Mouse (Mus musculus) ES-E14 (cell line): Measurements from ENCODE around the gene Sparc. TPM values are rescaled to one million over a fixed set of nuclear protein-coding genes. Genes with fewer than 3 reads are reported as not detected.
"Not testable (repeated sequence)": the region's sequence is repeated elsewhere in the genome, so short reads cannot be mapped to it uniquely, and the experiment has no call there.

ENCODE experiments used
- DNase-seq: peaks from one replicate; pipeline ENCODE4 v3.0.0-alpha.2; 2013; ENCODE audit warnings: low read depth, low spot score
- H3K27ac ChIP-seq: 2 replicates; pipeline ENCODE4 v1.5.1; 2012; ENCODE audit warnings: low read depth, mild to moderate bottlenecking, low read length, moderate library complexity, mixed read lengths; ENCODE audit not compliant: poor library complexity, insufficient read depth, severe bottlenecking
- H3K36me3 ChIP-seq: 2 replicates; pipeline ENCODE4 v1.6.1; 2012; ENCODE audit warnings: mild to moderate bottlenecking, low read length, moderate library complexity, mixed read lengths; ENCODE audit not compliant: control insufficient read depth, poor library complexity, insufficient read depth, severe bottlenecking
- H3K4me1 ChIP-seq, 2 experiments: fragments of 150-350 bp in 1 of 2; sonication (generic) in 1 of 2; 2 replicates each; pipeline ENCODE4 v1.6.1; 2012; ENCODE audit warnings: low read length in 2 of 2, mild to moderate bottlenecking in 1 of 2, mixed read lengths in 1 of 2; ENCODE audit not compliant: control insufficient read depth in 2 of 2, insufficient read depth in 2 of 2, poor library complexity in 1 of 2
- H3K4me3 ChIP-seq, 2 experiments: fragments of 150-350 bp in 1 of 2; sonication (generic) in 1 of 2; 2 replicates each; pipeline ENCODE4 v1.5.1; 2012; ENCODE audit warnings: low read length in 2 of 2, low read depth in 1 of 2, mild to moderate bottlenecking in 1 of 2, mixed read lengths in 1 of 2; ENCODE audit not compliant: insufficient read depth in 1 of 2, poor library complexity in 1 of 2, severe bottlenecking in 1 of 2
- H3K9ac ChIP-seq: 2 replicates; pipeline ENCODE4 v1.6.1; 2012; ENCODE audit warnings: low read depth, mild to moderate bottlenecking, low read length, mixed read lengths; ENCODE audit not compliant: poor library complexity, insufficient read depth, severe bottlenecking
- H3K9me3 ChIP-seq: fragments of 150-350 bp; sonication (generic); 2 replicates; pipeline ENCODE4 v1.6.1; 2012; ENCODE audit warnings: low read depth, mild to moderate bottlenecking, low read length; ENCODE audit not compliant: control insufficient read depth, insufficient read depth
- CHD2 ChIP-seq: IDR thresholded peaks from 2 replicates; pipeline ENCODE4 v1.6.1; 2014; ENCODE audit warnings: mild to moderate bottlenecking, low read depth, low read length, inconsistent platforms
- HCFC1 ChIP-seq: IDR thresholded peaks from 2 replicates; pipeline ENCODE4 v1.6.1; 2012; ENCODE audit warnings: low read length, inconsistent platforms, borderline replicate concordance; ENCODE audit not compliant: insufficient read depth
- MAFK ChIP-seq: IDR thresholded peaks from 2 replicates; pipeline ENCODE4 v1.6.1; 2014; ENCODE audit warnings: mild to moderate bottlenecking, low read depth, low read length, inconsistent platforms; ENCODE audit not compliant: insufficient read depth
- ZC3H11A ChIP-seq: IDR thresholded peaks from 2 replicates; pipeline ENCODE4 v1.6.1; 2012; ENCODE audit warnings: low read depth, mild to moderate bottlenecking, inconsistent platforms, low read length, borderline replicate concordance
- ZNF384 ChIP-seq: IDR thresholded peaks from 2 replicates; pipeline ENCODE4 v1.6.1; 2012; ENCODE audit warnings: low read depth, low read length, inconsistent platforms
- in situ Hi-C, 2 experiments: fragments of 600-800 bp; cut with MboI; formaldehyde crosslinking; loops; one replicate each; pipeline ENCODE4 v1.15.1; 2025; ENCODE audit warnings: low sequenced_read_pairs in 2 of 2, inconsistent platforms in 1 of 2; ENCODE audit not compliant: unreplicated experiment in 2 of 2
- total RNA-seq: library from RNA; depleted of rRNA; stranded (reverse); fragments of 300-350 nt; gene quantifications from 2 replicates; pipeline ENCODE4 v1.2.3, GENCODE M21; 2012

Sparc gene
- total RNA-seq, 1 experiment, result 485 TPM

DNA sequence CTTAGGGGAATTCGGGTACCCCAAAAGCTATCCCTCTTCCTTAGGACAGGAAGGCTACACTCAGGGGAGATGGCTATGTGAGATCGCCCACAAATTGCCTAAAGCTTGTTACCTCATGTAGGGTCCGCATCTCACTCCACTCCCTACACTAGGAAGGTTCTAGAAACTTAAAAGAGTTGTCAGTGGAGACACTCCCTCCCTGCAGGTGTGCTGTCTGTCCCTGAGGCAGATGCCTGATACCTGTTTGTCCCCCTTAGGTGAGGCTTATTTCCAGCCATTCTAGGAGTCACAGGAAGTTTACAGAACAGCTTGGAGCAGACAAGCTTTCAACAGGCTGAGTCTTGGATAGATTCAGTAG, 4.3 kb downstream of the Sparc start:
- in situ Hi-C loops, result no loop called here
- Histone ChIP-seq H3K9ac (no peak overlapping the region; the same call in 1 of the 2 replicates), H3K4me1 (peaks cover 10 to 29% of the 10 kb centered on the region in 2 experiments), H3K9me3 (no peaks in the 10 kb centered on the region), H3K4me3 (peak overlapping the region; percentile 71 to 73), H3K27ac (peak overlapping the region; percentile 40; the same call in 1 of the 2 replicates), H3K36me3 (no peaks in the 10 kb centered on the region)
- TF ChIP-seq CHD2, result no peak
- no peak for TF ChIP-seq MAFK
- TF ChIP-seq ZNF384, result no peak
- no peak for TF ChIP-seq HCFC1
- no peak for TF ChIP-seq ZC3H11A
- no peak for DNase-seq

DNA sequence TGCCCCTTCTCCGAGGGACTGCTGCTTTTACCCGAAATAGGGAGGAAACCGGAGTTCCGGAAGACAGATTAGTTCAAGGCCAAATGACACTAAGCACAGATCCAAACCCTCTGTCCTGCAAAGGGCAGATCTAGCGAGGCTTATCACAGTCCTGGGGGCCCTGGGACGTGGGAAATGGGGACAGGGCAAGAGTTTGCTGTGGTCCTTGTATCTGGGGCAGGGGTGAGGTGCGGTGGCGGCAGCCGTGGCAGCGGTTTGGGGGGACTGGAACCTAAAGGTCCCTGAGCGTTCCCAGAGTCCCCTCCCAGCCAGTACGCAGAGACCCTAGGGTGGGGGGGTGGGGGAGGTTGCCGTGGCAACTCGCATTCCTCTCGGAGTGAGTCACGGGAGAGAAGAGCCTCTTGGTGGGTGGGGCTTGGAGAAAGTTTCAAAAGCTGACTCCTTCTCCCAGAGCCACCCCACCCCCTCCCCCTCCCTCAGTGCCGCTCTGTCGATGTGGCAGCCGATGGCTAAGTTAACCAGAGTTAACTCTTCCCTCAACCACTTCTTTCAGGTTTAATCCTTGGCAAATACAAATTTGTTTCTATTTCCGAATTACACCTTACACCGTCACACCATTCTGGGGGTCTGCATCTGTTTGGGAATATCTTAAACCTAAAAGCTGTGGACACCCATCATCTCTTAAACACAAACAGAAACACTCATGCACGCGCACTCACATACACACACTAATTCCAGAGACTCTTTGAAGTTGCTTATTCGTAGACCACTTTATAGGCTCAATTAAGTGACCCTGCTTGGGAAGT, 4.9 kb downstream of the Sparc start:
- DNase-seq, result peak; percentile 81
- Histone ChIP-seq H3K9me3 (no peaks in the 10 kb centered on the region), H3K9ac (peak overlapping the region; percentile 81), H3K4me3 (peak overlapping the region; percentile 72 to 73), H3K27ac (peak overlapping the region; percentile 98), H3K4me1 (peaks cover 8 to 27% of the 10 kb centered on the region in 2 experiments), H3K36me3 (no peaks in the 10 kb centered on the region)
- no peak for TF ChIP-seq CHD2
- TF ChIP-seq ZNF384, result no peak
- no peak for TF ChIP-seq ZC3H11A
- TF ChIP-seq HCFC1, result no peak
- TF ChIP-seq MAFK, result no peak
- in situ Hi-C loops, result no loop called here

DNA sequence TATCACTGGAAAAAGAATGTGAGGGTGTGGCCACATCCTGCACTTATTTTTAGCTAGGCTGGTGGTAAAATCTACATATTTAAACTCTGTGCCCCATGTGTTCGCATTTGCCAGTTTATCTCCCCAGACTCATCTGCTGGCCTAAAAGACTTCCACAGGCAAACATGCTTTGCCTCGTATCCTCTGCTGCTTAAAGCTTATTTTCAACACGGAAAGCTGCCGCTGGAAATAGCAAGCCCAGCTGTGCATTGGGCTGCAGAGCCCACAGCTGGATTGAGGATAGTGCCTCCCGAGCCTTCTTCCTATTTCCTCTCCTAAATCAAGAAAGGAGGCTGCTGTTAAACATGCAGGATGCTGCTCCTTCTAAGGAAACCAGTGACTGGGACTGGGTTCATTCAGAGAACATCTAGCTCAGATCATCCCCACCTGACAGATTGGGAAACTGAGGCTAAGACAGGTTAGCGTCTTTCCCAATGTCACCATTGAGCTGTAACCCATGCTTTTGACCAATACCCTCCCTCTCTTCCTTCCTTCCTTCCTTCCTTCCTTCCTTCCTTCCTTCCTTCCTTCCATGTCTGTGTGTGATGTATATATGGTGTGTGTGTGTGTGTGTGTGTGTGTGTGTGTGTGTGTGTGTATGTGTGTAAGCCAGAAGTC, 6.2 kb downstream of the Sparc start:
- no peaks in the 10 kb centered on the region for H3K36me3 ChIP-seq
- no peaks in the 10 kb centered on the region for H3K9me3 ChIP-seq
- H3K4me3 ChIP-seq, result no peak overlapping the region
- DNase-seq, result no peak
- H3K4me1 ChIP-seq, result peaks cover 4 to 25% of the 10 kb centered on the region in 2 experiments
- in situ Hi-C loops, result no loop called here
- TF ChIP-seq MAFK, result no peak
- TF ChIP-seq ZNF384, result no peak
- no peak for TF ChIP-seq HCFC1
- TF ChIP-seq CHD2, result no peak
- H3K9ac ChIP-seq, result no peak overlapping the region
- H3K27ac ChIP-seq, result no peak overlapping the region; the same call in 1 of the 2 replicates

DNA sequence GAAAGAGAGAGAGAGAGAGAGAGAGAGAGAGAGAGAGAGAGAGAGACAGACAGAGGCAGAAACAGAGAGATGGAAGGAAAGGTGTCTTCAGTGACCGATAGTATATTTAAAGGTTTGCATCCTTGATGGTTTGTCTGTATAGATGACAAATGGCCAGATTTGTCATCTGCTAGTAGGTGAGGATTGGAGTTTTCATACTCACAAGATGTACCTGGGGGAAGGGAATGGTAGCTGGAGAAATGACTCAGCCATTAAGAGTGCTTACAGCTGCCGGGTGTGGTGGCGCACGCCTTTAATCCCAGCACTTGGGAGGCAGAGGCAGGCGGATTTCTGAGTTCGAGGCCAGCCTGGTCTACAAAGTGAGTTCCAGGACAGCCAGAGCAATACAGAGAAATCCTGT, 7.3 kb downstream of the Sparc start:
- H3K4me3 ChIP-seq, H3K9me3 ChIP-seq, H3K27ac ChIP-seq, DNase-seq, H3K9ac ChIP-seq, in situ Hi-C loops, H3K36me3 ChIP-seq: not testable (repeated sequence)
- peaks cover 4 to 25% of the 10 kb centered on the region in 2 experiments for H3K4me1 ChIP-seq
